Mouse (Mus musculus): ENCODE data around the gene Aknad1.

DNA sequence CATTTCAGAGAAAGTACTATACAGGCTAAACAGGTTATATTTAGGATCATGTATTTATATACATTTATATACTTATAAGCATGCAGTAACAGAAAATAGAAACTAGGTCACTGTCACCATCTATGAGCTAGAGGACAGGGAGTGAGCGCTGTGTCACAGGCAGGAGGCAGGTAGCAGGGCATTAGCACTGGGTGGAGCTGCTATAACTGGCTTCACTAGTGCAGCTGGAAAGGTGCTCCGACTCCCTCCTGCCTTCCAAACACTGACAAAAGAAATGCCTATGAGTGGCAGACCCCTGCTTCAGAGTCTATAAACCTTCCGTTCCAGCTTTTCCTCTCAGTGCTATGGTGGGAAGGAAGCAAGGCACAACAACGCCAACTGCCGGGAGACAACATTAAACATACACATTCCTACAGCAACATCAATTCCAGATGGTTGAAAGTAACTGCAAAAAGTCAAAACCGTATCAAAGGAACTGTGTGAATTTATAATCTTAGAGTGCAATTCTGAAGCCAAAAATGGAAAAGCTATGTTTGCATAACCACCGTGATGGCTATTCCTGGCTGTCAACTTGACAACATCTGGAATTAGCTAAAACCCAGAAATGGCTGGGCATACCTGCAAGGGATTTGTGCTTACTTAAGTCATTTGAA, 51.7 kb downstream of the Aknad1 start:
- no peak for TF ChIP-seq CTCF (IDR thresholded peaks at IDR 0.05; ENCODE audit: extremely low read depth, insufficient read depth, insufficient read length, insufficient replicate concordance)
- no peak for TF ChIP-seq POLR2A (IDR thresholded peaks at IDR 0.05; ENCODE audit: low read depth, low read length)

Measured in spleen, adult 2 months (tissue).